Mouse (Mus musculus): ENCODE results near the gene Gm18336.
A peak's percentile ranks its signal among the peaks of the same experiment; 100 is the strongest.
"Not testable (repeated sequence)": the region's sequence is repeated elsewhere in the genome, so short reads cannot be mapped to it uniquely, and the experiment has no call there.

Gene Gm18336

DNA sequence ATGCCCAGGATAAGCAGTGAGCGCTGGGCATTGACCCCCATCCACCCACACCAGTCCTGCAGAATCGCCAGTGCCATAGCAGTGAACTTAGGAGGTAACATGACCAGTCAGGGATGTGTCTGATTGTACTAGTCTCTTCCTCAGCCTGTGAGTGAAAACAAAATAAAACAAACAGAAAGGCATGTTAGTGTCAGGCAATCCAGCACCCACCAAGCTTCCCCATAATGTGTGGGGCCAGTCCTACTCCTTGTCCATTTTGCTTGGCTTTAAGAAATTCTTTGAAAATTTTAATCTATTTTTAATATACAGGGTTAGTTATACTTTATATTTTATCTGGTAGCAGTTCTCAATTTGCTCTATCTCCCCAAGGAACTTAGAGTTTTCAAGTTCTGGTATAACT is at the start of gene Gm18336:
Gm18336 (minus strand) TSS at position 101 of the 400 bp plus-strand sequence.
- not testable (repeated sequence) for DNase-seq (ENCODE audit: low read depth)

DNA sequence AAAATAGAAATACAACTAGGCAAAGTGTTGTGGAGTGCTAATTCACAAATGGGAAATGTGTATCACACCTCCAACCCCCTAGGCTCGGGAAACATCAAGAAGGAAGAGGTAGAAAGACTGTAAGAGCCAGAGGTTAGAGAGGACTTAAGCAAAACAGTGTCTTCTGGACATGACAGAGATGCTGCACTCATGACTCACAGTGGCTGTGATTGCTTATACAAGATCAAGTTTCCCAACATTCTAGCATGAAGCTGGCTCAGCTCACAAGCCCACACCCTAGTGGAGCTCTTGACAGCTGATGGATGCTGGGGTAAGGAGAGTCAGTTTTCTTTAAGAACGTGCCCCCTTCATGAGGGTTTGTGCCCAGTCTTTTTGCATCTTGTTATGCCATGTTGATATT is 42.9 kb upstream of the Gm18336 start:
- peak; percentile 62 for DNase-seq (ENCODE audit: low read depth)

- no peak for DNase-seq (ENCODE audit: low read depth)
Observed at GRCm38 (mm10) chrX:73435252-73435651, 36.7 kb upstream of the Gm18336 start, which contains the start of gene Trex2. TSS of gene Trex2 (minus strand) at chrX:73435344.

GRCm38 (mm10) chrX:73432850-73433249 is 34.3 kb upstream of the Gm18336 start:
- no peak for DNase-seq (ENCODE audit: low read depth)

DNA sequence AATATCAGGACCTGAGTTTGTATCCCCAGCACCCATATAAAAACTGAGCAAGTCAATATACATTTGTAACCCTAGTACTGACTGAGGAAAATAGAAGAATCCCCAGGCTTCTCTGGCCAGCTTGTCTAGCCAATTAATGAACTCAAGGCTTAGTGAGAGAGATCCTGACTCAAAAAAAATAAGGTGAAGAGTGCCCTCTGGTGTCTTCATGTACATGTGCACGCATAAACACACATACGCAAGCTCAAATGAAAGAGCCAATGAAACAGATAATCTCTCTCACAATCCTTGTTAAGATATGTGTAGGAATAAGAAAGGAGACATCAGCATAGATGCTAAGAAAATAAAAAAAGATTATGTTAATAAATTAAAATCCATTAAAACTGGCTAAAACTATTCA is 31.5 kb upstream of the Gm18336 start:
- peak; percentile 37 for DNase-seq (ENCODE audit: low read depth)

- DNase-seq (ENCODE audit: low read depth), result peak; percentile 18
Observed at GRCm38 (mm10) chrX:73412767-73413166, 14.2 kb upstream of the Gm18336 start.

DNA sequence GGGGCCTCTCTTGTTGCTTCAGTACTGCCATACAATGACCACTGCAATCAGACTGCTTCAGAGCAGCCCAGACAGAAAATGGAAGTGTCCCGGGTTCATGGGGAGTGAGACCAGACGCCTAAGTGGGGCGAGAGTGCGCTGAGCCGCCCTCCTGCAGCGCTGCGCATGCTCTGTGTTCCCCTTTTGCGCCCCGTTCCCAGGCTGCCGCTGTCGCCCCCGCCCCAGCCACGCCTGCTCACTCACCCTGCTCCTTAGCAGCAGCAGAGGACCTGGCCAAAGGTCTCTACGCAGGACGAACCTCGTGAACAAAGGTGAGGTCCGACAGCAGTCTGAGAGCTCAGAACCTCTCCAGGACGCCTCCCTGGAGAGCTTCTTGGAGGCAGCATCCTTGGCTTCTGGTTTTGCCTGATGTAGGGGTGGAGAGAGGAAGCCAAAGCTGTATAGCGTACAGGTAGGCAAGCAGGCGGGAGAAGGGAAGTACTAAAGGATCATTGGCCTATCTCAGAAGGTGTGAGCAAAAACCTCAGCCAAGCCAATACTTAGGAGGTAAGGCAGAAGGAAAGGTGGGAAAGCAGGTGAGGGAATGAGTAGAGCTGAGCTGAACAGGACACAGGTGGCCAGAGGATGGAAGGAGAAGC is 12.5 kb upstream of the Gm18336 start, which contains the start of gene Zfp92:
Zfp92 (plus strand) TSS at position 217 of the 638 bp plus-strand sequence.
- DNase-seq (ENCODE audit: low read depth), result no peak

- no peak for DNase-seq (ENCODE audit: low read depth)
Observed at GRCm38 (mm10) chrX:73401616-73402015, 3.1 kb upstream of the Gm18336 start.

- DNase-seq (ENCODE audit: low read depth), result no peak
Observed at GRCm38 (mm10) chrX:73400951-73401350, 2.4 kb upstream of the Gm18336 start.

- DNase-seq (ENCODE audit: low read depth), result no peak
Observed at GRCm38 (mm10) chrX:73396446-73396845, 2.1 kb downstream of the Gm18336 start.

- DNase-seq (ENCODE audit: low read depth), result no peak
Observed at GRCm38 (mm10) chrX:73391481-73391880, 7.1 kb downstream of the Gm18336 start.

- DNase-seq (ENCODE audit: low read depth), result no peak
Observed at GRCm38 (mm10) chrX:73384924-73385323, 13.6 kb downstream of the Gm18336 start.

DNA sequence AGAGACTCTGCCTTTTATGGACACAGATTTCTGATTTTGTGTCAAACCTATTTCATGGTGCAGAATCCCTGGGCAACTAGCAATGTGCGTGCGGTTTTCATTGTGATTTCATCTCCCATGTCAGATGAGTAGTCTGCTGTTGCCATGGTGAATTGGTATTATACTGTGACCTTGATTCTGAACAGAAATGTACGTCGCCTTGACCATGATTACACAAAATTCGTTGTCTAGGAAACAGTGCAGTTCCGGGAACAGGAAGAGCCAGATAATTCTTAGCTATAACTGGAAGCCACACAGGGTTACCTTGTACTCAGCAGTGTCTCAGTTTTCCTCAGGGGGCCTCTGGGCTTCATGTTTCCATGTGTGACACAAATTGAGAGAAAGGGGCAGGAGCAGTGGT is 14.1 kb downstream of the Gm18336 start:
- DNase-seq (ENCODE audit: low read depth), result no peak

GRCm38 (mm10) chrX:73363291-73363690 is 35.2 kb downstream of the Gm18336 start:
- no peak for DNase-seq (ENCODE audit: low read depth)

DNA sequence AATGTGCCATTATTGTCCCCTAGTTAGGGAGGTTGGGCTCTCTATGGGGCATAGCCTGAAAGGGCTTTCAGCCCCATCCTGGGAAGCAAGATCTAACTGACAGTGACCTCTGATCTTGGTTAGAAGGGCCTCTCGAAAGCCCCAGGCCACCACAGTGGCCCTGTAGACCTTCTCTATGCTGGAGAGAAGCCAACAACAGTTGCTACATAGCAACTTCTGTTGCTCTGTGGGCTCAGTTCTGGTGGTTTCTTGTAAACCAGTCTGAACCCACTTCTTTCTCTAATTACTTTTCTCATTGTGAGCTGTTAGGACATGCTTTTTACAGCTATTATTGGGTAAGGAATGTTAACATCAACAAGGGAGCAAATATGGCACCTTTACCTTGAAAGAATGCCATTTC is 41.8 kb downstream of the Gm18336 start:
- no peak for DNase-seq (ENCODE audit: low read depth)

DNA sequence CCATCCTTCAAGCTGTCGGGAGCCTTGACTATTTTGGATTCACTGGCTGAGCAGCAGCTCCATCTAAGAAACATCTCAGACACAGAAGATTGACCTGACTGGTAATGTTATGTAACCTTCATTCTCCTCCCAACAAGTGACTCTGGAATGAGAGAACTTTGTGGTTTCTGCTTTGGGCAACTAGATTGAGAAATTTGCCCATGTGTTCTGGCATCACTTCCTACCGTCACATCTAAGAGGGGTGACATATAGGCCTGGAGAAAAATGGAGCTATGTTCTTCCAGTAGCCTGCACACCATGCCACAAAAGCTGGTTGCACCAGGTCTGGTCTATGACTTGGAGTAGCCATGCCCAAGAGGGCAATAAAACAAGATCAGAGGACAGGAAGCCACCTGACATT is 42.4 kb downstream of the Gm18336 start:
- DNase-seq (ENCODE audit: low read depth), result no peak
